In the genomic region with DNA sequence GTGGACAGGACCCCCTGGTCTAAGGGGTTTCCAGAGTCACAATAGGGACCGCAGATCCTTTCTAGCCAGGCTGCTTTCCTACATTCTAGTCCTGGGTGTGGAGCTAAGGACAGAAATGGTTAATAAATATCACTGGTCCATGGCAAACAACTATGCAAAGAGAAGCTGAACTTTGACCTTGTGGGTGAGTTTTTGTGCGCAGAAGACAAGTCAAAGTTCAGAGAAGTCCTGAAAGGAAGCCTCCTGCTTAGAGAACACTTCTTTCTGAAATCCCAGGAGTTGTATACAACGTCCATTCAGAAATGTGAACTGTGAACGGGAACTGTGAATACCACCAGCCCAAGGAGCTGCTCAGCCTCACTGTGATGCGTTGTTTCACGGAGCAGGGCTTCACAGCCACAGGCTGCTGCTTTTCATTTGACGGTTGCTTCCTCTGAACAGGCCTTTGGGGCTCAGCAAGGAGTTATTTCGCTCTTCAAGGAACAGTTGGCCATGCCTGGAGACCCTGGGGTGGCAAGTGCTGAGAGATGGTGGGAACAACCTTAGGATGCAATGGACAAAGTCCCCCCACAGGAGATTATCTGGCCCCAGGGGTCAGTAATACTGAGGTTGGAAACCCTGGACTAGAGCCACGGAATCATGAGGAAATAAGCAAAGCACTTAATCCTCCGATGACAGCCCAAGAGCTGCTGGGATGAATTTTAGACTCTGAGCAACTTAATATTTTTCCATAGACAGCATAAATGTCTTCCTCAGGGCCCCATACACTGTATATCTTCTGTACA, we compare ENCODE assay signal across 14 mouse cellular contexts. TPM values are rescaled to one million over a fixed set of nuclear protein-coding genes. Genes with fewer than 3 reads are reported as not detected.
DNase-seq lines count a peak whose midpoint lies in the region; ATAC-seq and TF ChIP-seq lines count a peak whose summit lies in the region.
"Had no signal": no experiment of that assay in that cellular context is flagged by ENCODE, and none has a peak within 500 bp of the region (broad histone marks: within the 10 kb centered on the region; RNA-seq: fewer than 3 reads in every experiment).

No protein-coding gene starts in this region.

- peaks cover 8% of the 10 kb centered on the region; the same call in 1 of the 2 replicates for H3K4me1 ChIP-seq in hindbrain, embryonic 15.5 days (replicated peaks)
- peaks cover 2% of the 10 kb centered on the region; the same call in 1 of the 2 replicates for H3K4me1 ChIP-seq in hindbrain, embryonic 12.5 days
- H3K4me1 ChIP-seq in intestine, embryonic 15.5 days (replicated peaks), result 0 out of 2 replicates have a peak, but pooled peaks cover 9% of the 10 kb centered on the region
- peaks cover 15% of the 10 kb centered on the region; the same call in 1 of the 2 replicates for H3K4me1 ChIP-seq in kidney, postnatal 0 days (replicated peaks; ENCODE audit: insufficient read depth, low read length)
- H3K4me1 ChIP-seq in liver, embryonic 16.5 days (ENCODE audit: control insufficient read depth, low read depth, low read length), result peaks cover 2% of the 10 kb centered on the region; the same call in 1 of the 2 replicates
- H3K4me1 ChIP-seq in forebrain, embryonic 16.5 days (replicated peaks; ENCODE audit: control insufficient read depth, insufficient read depth, low read length), result peaks cover 11% of the 10 kb centered on the region

- H3K27me3 ChIP-seq in hindbrain, embryonic 15.5 days, result no peaks in the 10 kb centered on the region
- no peaks in the 10 kb centered on the region for H3K27me3 ChIP-seq in hindbrain, embryonic 12.5 days
- no peaks in the 10 kb centered on the region for H3K27me3 ChIP-seq in intestine, embryonic 15.5 days (replicated peaks)
- H3K27me3 ChIP-seq in kidney, postnatal 0 days (ENCODE audit: insufficient read depth, low read length), result no peaks in the 10 kb centered on the region
- H3K27me3 ChIP-seq in liver, embryonic 16.5 days (ENCODE audit: control insufficient read depth, insufficient read depth, low read depth, low read length), result no peaks in the 10 kb centered on the region
- no peaks in the 10 kb centered on the region for H3K27me3 ChIP-seq in forebrain, embryonic 16.5 days (replicated peaks; ENCODE audit: control insufficient read depth, insufficient read depth, low read length)
- H3K27me3 ChIP-seq: embryonic facial prominence, embryonic 13.5 days; heart, embryonic 15.5 days; Patski had no signal

- TF ChIP-seq CTCF in kidney, postnatal 0 days (IDR thresholded peaks at IDR 0.05; ENCODE audit: low read depth), result no peak

- H3K36me3 ChIP-seq in hindbrain, embryonic 15.5 days, result no peaks in the 10 kb centered on the region
- no peaks in the 10 kb centered on the region for H3K36me3 ChIP-seq in hindbrain, embryonic 12.5 days
- H3K36me3 ChIP-seq in intestine, embryonic 15.5 days, result no peaks in the 10 kb centered on the region
- H3K36me3 ChIP-seq in kidney, postnatal 0 days (ENCODE audit: insufficient read depth, low read length), result no peaks in the 10 kb centered on the region
- no peaks in the 10 kb centered on the region for H3K36me3 ChIP-seq in liver, embryonic 16.5 days (ENCODE audit: control insufficient read depth, insufficient read depth)
- H3K36me3 ChIP-seq in forebrain, embryonic 16.5 days (ENCODE audit: control insufficient read depth, insufficient read depth), result no peaks in the 10 kb centered on the region
- H3K36me3 ChIP-seq: embryonic facial prominence, embryonic 13.5 days; heart, embryonic 15.5 days; midbrain, embryonic 10.5 days had no signal

- no peak for ATAC-seq in hindbrain, embryonic 15.5 days (ENCODE audit: low FRiP score, low read depth)
- no peak for ATAC-seq in hindbrain, embryonic 12.5 days (ENCODE audit: low FRiP score)
- ATAC-seq in intestine, embryonic 15.5 days, result peak; percentile 45
- ATAC-seq in kidney, postnatal 0 days (replicated peaks; ENCODE audit: low FRiP score, low read depth), result peak; percentile 43
- no peak for ATAC-seq in liver, embryonic 16.5 days (ENCODE audit: low read depth)
- ATAC-seq in forebrain, embryonic 16.5 days, result no peak
- ATAC-seq: Patski had no signal

- no peak overlapping the region for H3K4me3 ChIP-seq in hindbrain, embryonic 15.5 days
- H3K4me3 ChIP-seq in hindbrain, embryonic 12.5 days, result no peak overlapping the region
- no peak overlapping the region for H3K4me3 ChIP-seq in intestine, embryonic 15.5 days (replicated peaks)
- H3K4me3 ChIP-seq in kidney, postnatal 0 days (replicated peaks; ENCODE audit: low read depth, low read length), result no peak overlapping the region
- no peak overlapping the region for H3K4me3 ChIP-seq in liver, embryonic 16.5 days (ENCODE audit: low read depth, low read length)
- H3K4me3 ChIP-seq in forebrain, embryonic 16.5 days (replicated peaks; ENCODE audit: low read length), result no peak overlapping the region
- H3K4me3 ChIP-seq: embryonic facial prominence, embryonic 13.5 days; heart, embryonic 15.5 days; midbrain, embryonic 10.5 days had no signal

- WGBS in hindbrain, embryonic 15.5 days, result 42% methylated on average over 10 of the region's 10 CpGs
- 43% methylated on average over 10 of the region's 10 CpGs for WGBS in hindbrain, embryonic 12.5 days
- WGBS in intestine, embryonic 15.5 days, result 31% methylated on average over 10 of the region's 10 CpGs
- 46% methylated on average over 10 of the region's 10 CpGs for WGBS in kidney, postnatal 0 days
- 50% methylated on average over 10 of the region's 10 CpGs for WGBS in liver, embryonic 16.5 days (ENCODE audit: insufficient replicate concordance)
- 64% methylated on average over 10 of the region's 10 CpGs for WGBS in forebrain, embryonic 16.5 days

- no peak overlapping the region for H3K4me2 ChIP-seq in hindbrain, embryonic 15.5 days
- no peak overlapping the region for H3K4me2 ChIP-seq in hindbrain, embryonic 12.5 days (replicated peaks)
- H3K4me2 ChIP-seq in intestine, embryonic 15.5 days (replicated peaks), result peak overlapping the region; percentile 31
- no peak overlapping the region for H3K4me2 ChIP-seq in kidney, postnatal 0 days (ENCODE audit: low read length)
- H3K4me2 ChIP-seq in liver, embryonic 16.5 days (ENCODE audit: low read depth, low read length), result peak overlapping the region; percentile 10; the same call in 1 of the 2 replicates
- no peak overlapping the region for H3K4me2 ChIP-seq in forebrain, embryonic 16.5 days (ENCODE audit: low read length)
- H3K4me2 ChIP-seq: embryonic facial prominence, embryonic 13.5 days; heart, embryonic 15.5 days had no signal

- DNase-seq in kidney, postnatal 0 days (ENCODE audit: low spot score), result no peak
- DNase-seq in spleen, adult 12 weeks (ENCODE audit: low spot score), result no peak
- DNase-seq in thymus, adult 18-20 months, result no peak
- DNase-seq: cerebellum, adult 18-20 months; lung, postnatal 36 days had no signal

- H3K27ac ChIP-seq in hindbrain, embryonic 15.5 days (replicated peaks), result 0 out of 2 replicates have a peak overlapping the region, but pooled peaks have one; percentile 1
- H3K27ac ChIP-seq in hindbrain, embryonic 12.5 days, result no peak overlapping the region
- peak overlapping the region; percentile 75 for H3K27ac ChIP-seq in intestine, embryonic 15.5 days
- H3K27ac ChIP-seq in kidney, postnatal 0 days, result peak overlapping the region; percentile 60; the same call in 1 of the 2 replicates
- peak overlapping the region; percentile 72 for H3K27ac ChIP-seq in liver, embryonic 16.5 days (ENCODE audit: low read length)
- H3K27ac ChIP-seq in forebrain, embryonic 16.5 days (ENCODE audit: low read length), result no peak overlapping the region
- H3K27ac ChIP-seq: embryonic facial prominence, embryonic 13.5 days; heart, embryonic 15.5 days; midbrain, embryonic 10.5 days had no signal

- H3K9me3 ChIP-seq in hindbrain, embryonic 15.5 days, result no peaks in the 10 kb centered on the region
- H3K9me3 ChIP-seq in hindbrain, embryonic 12.5 days (replicated peaks), result no peaks in the 10 kb centered on the region
- H3K9me3 ChIP-seq in intestine, embryonic 15.5 days, result no peaks in the 10 kb centered on the region
- H3K9me3 ChIP-seq in kidney, postnatal 0 days (replicated peaks; ENCODE audit: low read length), result no peaks in the 10 kb centered on the region
- H3K9me3 ChIP-seq in liver, embryonic 16.5 days (replicated peaks; ENCODE audit: control insufficient read depth, low read length), result no peaks in the 10 kb centered on the region
- no peaks in the 10 kb centered on the region for H3K9me3 ChIP-seq in forebrain, embryonic 16.5 days (ENCODE audit: control insufficient read depth, low read length)
- H3K9me3 ChIP-seq: embryonic facial prominence, embryonic 13.5 days; heart, embryonic 15.5 days; midbrain, embryonic 10.5 days had no signal

- H3K9ac ChIP-seq in hindbrain, embryonic 15.5 days, result no peak overlapping the region
- no peak overlapping the region for H3K9ac ChIP-seq in hindbrain, embryonic 12.5 days
- no peak overlapping the region for H3K9ac ChIP-seq in intestine, embryonic 15.5 days
- no peak overlapping the region for H3K9ac ChIP-seq in kidney, postnatal 0 days (ENCODE audit: low read depth, low read length)
- no peak overlapping the region for H3K9ac ChIP-seq in liver, embryonic 16.5 days (ENCODE audit: low read depth, low read length)
- H3K9ac ChIP-seq in forebrain, embryonic 16.5 days (replicated peaks; ENCODE audit: low read depth, low read length), result no peak overlapping the region
- H3K9ac ChIP-seq: embryonic facial prominence, embryonic 13.5 days; heart, embryonic 15.5 days had no signal

RNA-seq across cellular contexts. Expression of a gene that starts 19.9 kb away (rescaled TPM):
- 5.2 and 5.5 TPM in 2 replicates for polyA plus RNA-seq in hindbrain, embryonic 15.5 days (2015; fragmentation: Nextera tagmentation; extraction: Ambion mirVana)
- 2.7 and 4.8 TPM in 2 replicates for polyA plus RNA-seq in hindbrain, embryonic 12.5 days (2016; fragmentation: Nextera tagmentation; extraction: Ambion mirVana)
- polyA plus RNA-seq in intestine, embryonic 15.5 days (2015; fragmentation: Nextera tagmentation; extraction: Ambion mirVana), result 2.2 and 2.3 TPM in 2 replicates
- 4.9 and 5.8 TPM in 2 replicates for polyA plus RNA-seq in kidney, postnatal 0 days (2015; fragmentation: Nextera tagmentation; extraction: Ambion mirVana)
- polyA plus RNA-seq in liver, embryonic 16.5 days (2015; fragmentation: Nextera tagmentation; extraction: Ambion mirVana), result 7.7 and 10.3 TPM in 2 replicates
- 1.9 and 3.5 TPM in 2 replicates for polyA plus RNA-seq in forebrain, embryonic 16.5 days (2015; fragmentation: Nextera tagmentation; extraction: Ambion mirVana)

RNA-seq across cellular contexts. Expression of a gene that starts 53.0 kb away (rescaled TPM):
- polyA plus RNA-seq in hindbrain, embryonic 15.5 days (2015; fragmentation: Nextera tagmentation; extraction: Ambion mirVana), result 449 and 456 TPM in 2 replicates
- polyA plus RNA-seq in hindbrain, embryonic 12.5 days (2016; fragmentation: Nextera tagmentation; extraction: Ambion mirVana), result 450 and 504 TPM in 2 replicates
- 270 and 286 TPM in 2 replicates for polyA plus RNA-seq in intestine, embryonic 15.5 days (2015; fragmentation: Nextera tagmentation; extraction: Ambion mirVana)
- polyA plus RNA-seq in kidney, postnatal 0 days (2015; fragmentation: Nextera tagmentation; extraction: Ambion mirVana), result 340 and 372 TPM in 2 replicates
- polyA plus RNA-seq in liver, embryonic 16.5 days (2015; fragmentation: Nextera tagmentation; extraction: Ambion mirVana), result 109 and 112 TPM in 2 replicates
- polyA plus RNA-seq in forebrain, embryonic 16.5 days (2015; fragmentation: Nextera tagmentation; extraction: Ambion mirVana), result 521 and 535 TPM in 2 replicates

Comparison
In these comparisons a context has a peak if more than half of its experiments do, and no peak if none do; other contexts are left out.
1. H3K27ac ChIP-seq: peak in hindbrain, embryonic 15.5 days (single experiment), intestine, embryonic 15.5 days (single experiment), kidney, postnatal 0 days (single experiment) and liver, embryonic 16.5 days (single experiment); none in hindbrain, embryonic 12.5 days (single experiment) and forebrain, embryonic 16.5 days (single experiment).
2. ATAC-seq: peak in intestine, embryonic 15.5 days (single experiment) and kidney, postnatal 0 days (single experiment); none in hindbrain, embryonic 15.5 days (single experiment), hindbrain, embryonic 12.5 days (single experiment), liver, embryonic 16.5 days (single experiment) and forebrain, embryonic 16.5 days (single experiment).
3. H3K4me2 ChIP-seq: peak in intestine, embryonic 15.5 days (single experiment) and liver, embryonic 16.5 days (single experiment); none in hindbrain, embryonic 15.5 days (single experiment), hindbrain, embryonic 12.5 days (single experiment), kidney, postnatal 0 days (single experiment) and forebrain, embryonic 16.5 days (single experiment).